Mouse (Mus musculus) layer of hippocampus, postnatal 36 days (tissue): ENCODE data around the gene Smim20. TPM values are rescaled to one million over a fixed set of nuclear protein-coding genes. Genes with fewer than 3 reads are reported as not detected.

ENCODE experiments used
- DNase-seq, 2 experiments: peaks; one replicate each; pipeline ENCODE4 v3.0.0; 2022
- total RNA-seq, 2 experiments: library from RNA; stranded (reverse); gene quantifications; 2 replicates each; pipeline ENCODE4 v1.2.3; 2021

Smim20 gene
- total RNA-seq, result 10 to 100 TPM; 39.0 to 43.9 TPM

GRCm38 (mm10) chr5:53266931-53267853 is at the start of gene Smim20:
Gene Smim20, plus strand, starts transcription at chr5:53267083.
- peak; percentile 77 to 81 for DNase-seq

- DNase-seq, result no peak
These were observed 41.4 kb upstream of the Smim20 start for GRCm38 (mm10) chr5:53225434-53225833.

GRCm38 (mm10) chr5:53230560-53230959 is 36.3 kb upstream of the Smim20 start:
- DNase-seq, result no peak

GRCm38 (mm10) chr5:53235551-53235950 is 31.3 kb upstream of the Smim20 start:
- DNase-seq, result no peak

- DNase-seq, result no peak
These were observed 30.7 kb upstream of the Smim20 start for GRCm38 (mm10) chr5:53236136-53236535.

GRCm38 (mm10) chr5:53236749-53237148 is 30.1 kb upstream of the Smim20 start:
- DNase-seq, result no peak

GRCm38 (mm10) chr5:53238761-53239160 is 28.1 kb upstream of the Smim20 start:
- no peak for DNase-seq

GRCm38 (mm10) chr5:53239189-53239588 is 27.7 kb upstream of the Smim20 start:
- DNase-seq, result no peak

- no peak for DNase-seq
These were observed 26.9 kb upstream of the Smim20 start for GRCm38 (mm10) chr5:53239831-53240440.

- DNase-seq, result no peak
These were observed 25.8 kb upstream of the Smim20 start for GRCm38 (mm10) chr5:53241109-53241508.

- DNase-seq, result no peak
These were observed 24.9 kb upstream of the Smim20 start for GRCm38 (mm10) chr5:53241963-53242362.

- peak; percentile 29 to 40 for DNase-seq
These were observed 23.9 kb upstream of the Smim20 start for GRCm38 (mm10) chr5:53242865-53243499.

- no peak for DNase-seq
These were observed 22.9 kb upstream of the Smim20 start for GRCm38 (mm10) chr5:53243933-53244332.

- no peak for DNase-seq
These were observed 18.4 kb upstream of the Smim20 start for GRCm38 (mm10) chr5:53248499-53248898.

- no peak for DNase-seq
These were observed 17.3 kb upstream of the Smim20 start for GRCm38 (mm10) chr5:53249431-53250061.

GRCm38 (mm10) chr5:53254154-53254553 is 12.7 kb upstream of the Smim20 start:
- DNase-seq, result no peak

- no peak for DNase-seq
These were observed 12.1 kb upstream of the Smim20 start for GRCm38 (mm10) chr5:53254821-53255220.

- DNase-seq, result peak; percentile 33 to 34
These were observed 8.7 kb upstream of the Smim20 start for GRCm38 (mm10) chr5:53258038-53258786.

- no peak for DNase-seq
These were observed 7.0 kb upstream of the Smim20 start for GRCm38 (mm10) chr5:53259894-53260293.

- no peak for DNase-seq
These were observed 4.9 kb upstream of the Smim20 start for GRCm38 (mm10) chr5:53261999-53262398.

- no peak for DNase-seq
These were observed 2.8 kb upstream of the Smim20 start for GRCm38 (mm10) chr5:53264061-53264460.

GRCm38 (mm10) chr5:53265740-53266139 is 1.1 kb upstream of the Smim20 start:
- DNase-seq, result no peak
